Mouse (Mus musculus) cerebellum, adult 18-20 months (tissue): ENCODE data around the gene Csnk2a1.
"Not testable (repeated sequence)": the region's sequence is repeated elsewhere in the genome, so short reads cannot be mapped to it uniquely, and the experiment has no call there.

Experiments
- DNase-seq, 2 experiments: peaks; one replicate each; pipeline ENCODE4 v3.0.0; 2021

The Csnk2a1 gene

GRCm38 (mm10) chr2:152226248-152227050 is at the start of gene Csnk2a1:
Gene Csnk2a1, plus strand, starts transcription at chr2:152226839.
- DNase-seq: peak; percentile 95 to 97

DNA sequence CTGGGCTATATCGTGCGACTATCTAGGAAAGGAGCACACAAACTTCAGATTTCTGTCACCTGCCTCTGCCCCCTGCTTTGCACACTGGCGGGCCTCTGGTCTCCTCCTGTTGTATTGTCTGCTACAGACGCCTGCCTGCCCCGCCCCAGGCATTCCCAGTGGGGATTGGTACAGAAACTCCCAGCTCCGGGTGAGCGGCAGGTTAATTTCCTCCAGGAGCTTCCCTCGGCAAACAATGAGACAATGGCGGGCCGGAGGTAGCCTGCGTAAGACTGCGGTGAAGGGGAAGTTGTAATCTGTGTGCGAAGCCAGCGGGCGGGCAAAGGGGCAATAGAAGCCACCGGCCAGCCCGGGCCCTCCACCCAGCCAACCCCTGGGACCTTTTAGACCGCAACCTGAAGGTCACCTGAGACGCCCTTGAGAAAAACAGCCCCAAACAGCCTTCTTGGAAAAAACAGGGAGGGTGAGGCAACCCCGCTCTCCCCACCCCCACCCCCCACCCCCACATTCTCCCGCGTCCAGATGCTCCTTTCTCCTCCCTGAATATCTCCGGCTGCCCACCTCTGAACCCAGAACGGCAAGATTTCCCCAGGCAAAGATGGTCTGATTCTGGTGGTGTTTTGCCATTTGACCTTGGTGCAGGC is 49.4 kb upstream of the Csnk2a1 start:
- DNase-seq: no peak

- DNase-seq: no peak
Measured at GRCm38 (mm10) chr2:152177806-152178170, 48.9 kb upstream of the Csnk2a1 start.

DNA sequence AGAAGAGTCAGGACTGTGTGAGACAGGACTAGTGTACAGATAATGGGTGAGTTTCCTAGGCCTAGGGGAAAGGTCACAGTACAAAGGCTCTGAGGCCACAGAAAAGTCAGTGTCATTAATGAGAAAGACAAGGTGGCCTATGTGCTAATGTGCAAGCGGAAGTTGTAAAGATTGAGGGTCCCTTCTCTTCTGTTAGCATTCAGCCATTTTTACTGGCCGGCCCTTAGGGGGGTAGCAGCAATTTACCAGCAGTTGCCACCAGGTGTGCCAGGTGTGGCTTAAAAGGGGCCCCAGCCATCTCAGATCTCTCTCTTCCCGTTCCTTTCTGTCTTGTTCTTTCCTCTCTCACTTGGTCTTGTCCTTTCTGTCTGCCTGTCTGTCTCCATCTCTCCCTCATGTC is 48.3 kb upstream of the Csnk2a1 start:
- DNase-seq: no peak

GRCm38 (mm10) chr2:152179301-152179700 is 47.3 kb upstream of the Csnk2a1 start:
- no peak for DNase-seq

- no peak for DNase-seq
Measured at GRCm38 (mm10) chr2:152180323-152180722, 46.3 kb upstream of the Csnk2a1 start.

GRCm38 (mm10) chr2:152187132-152187531 is 39.5 kb upstream of the Csnk2a1 start:
- no peak for DNase-seq

DNA sequence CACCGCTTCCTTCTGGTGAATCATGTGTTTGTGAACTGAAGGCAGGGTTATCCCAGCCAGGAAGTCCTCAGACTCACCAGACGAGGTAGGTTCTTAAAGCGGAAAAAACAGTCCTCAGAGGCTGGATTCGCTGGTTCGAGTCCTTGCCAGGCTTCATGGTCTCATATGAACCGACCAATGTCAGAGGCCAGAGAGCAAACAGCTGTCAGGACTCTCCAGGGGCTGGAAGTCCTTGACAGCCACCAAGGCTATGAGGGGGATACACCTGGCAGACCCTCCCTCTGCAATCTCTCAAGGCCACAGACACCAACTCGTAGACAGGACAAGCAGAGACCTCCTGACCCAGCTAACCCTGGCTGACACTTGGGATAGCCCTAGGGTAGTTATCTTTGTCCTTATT is 37.4 kb upstream of the Csnk2a1 start:
- DNase-seq: no peak

GRCm38 (mm10) chr2:152189640-152190039 is 37.0 kb upstream of the Csnk2a1 start:
- no peak for DNase-seq

- DNase-seq: no peak
Measured at GRCm38 (mm10) chr2:152190161-152190560, 36.5 kb upstream of the Csnk2a1 start.

DNA sequence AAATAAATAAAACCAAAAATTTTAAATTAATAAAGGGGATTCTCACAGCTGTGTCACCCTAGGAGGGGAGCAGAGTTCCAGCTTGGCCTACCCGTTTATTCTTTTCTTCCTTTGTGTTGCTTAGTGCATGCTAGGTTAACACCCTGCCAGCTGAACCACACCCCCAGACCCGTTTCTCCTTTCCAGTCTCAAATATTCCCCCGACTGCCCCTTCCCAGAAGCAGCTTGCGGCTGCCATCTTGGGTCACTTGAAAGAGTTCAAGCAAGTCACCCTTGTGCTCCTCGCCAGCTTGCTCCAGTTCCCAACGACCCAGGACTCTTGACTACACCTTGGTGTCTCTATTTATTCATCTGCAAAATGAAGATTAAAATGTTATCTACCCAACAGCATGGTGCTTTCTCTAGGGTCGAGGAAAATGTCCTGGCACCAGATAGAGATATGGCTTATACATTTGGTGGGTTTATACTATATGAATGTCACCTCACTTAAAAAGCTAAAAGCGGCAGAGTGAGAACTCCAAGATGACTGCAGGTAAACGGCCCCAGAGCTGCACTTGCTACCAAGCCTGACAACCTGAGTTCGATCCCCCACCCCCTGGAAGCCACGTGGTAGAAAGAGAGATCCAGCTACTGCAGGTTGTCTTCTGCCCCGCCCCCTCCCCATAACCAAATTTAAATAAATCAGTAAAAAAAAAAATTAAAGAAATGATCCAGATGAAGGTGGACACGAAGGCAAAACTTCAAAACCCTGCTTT is 33.9 kb upstream of the Csnk2a1 start:
- DNase-seq: no peak

GRCm38 (mm10) chr2:152193346-152193710 is 33.3 kb upstream of the Csnk2a1 start:
- no peak for DNase-seq

- DNase-seq: no peak
Measured at GRCm38 (mm10) chr2:152194586-152194985, 32.1 kb upstream of the Csnk2a1 start.

DNA sequence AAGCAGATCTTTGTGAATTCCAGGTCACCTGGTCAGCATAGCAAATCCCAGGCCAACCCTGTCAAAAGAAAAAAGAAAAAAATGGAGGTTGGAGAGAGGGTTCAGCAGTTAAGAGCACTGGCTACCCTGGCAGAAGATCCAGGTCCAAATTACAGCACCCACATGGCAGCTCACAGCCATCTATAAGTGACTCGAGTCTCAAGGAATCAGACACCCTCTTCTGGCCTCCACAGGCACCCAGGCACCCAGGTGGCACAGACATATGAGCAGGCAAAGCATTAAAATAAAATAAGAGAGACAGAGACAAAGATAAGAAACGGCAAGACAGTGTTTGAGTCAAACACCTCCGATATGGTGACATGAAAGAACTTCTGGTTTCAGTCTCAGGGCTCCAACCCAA is 29.7 kb upstream of the Csnk2a1 start:
- no peak for DNase-seq

GRCm38 (mm10) chr2:152197301-152197712 is 29.3 kb upstream of the Csnk2a1 start:
- DNase-seq: peak; percentile 63 to 67

DNA sequence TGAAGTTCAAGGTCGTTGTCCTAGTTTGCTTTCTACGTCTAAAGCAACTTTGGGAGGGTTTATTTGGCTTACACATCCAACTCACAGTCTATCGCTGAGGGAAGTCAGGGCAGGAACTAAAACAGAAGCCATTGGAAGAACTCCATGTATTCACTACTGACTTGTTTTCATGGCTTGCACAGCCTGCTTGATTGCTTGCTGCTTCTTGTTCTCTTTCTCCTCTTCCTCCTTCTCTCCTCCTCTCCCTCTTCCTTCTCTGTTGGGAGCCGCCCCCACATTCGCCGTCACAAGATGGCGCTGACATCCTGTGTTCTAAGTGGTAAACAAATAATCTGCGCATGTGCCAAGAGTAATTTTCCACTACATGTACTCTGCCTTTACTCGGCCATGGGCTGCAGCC is 20.5 kb upstream of the Csnk2a1 start:
- not testable (repeated sequence) for DNase-seq

GRCm38 (mm10) chr2:152211871-152212270 is 14.8 kb upstream of the Csnk2a1 start:
- no peak for DNase-seq

- no peak for DNase-seq
Measured at GRCm38 (mm10) chr2:152216975-152217374, 9.7 kb upstream of the Csnk2a1 start.

DNA sequence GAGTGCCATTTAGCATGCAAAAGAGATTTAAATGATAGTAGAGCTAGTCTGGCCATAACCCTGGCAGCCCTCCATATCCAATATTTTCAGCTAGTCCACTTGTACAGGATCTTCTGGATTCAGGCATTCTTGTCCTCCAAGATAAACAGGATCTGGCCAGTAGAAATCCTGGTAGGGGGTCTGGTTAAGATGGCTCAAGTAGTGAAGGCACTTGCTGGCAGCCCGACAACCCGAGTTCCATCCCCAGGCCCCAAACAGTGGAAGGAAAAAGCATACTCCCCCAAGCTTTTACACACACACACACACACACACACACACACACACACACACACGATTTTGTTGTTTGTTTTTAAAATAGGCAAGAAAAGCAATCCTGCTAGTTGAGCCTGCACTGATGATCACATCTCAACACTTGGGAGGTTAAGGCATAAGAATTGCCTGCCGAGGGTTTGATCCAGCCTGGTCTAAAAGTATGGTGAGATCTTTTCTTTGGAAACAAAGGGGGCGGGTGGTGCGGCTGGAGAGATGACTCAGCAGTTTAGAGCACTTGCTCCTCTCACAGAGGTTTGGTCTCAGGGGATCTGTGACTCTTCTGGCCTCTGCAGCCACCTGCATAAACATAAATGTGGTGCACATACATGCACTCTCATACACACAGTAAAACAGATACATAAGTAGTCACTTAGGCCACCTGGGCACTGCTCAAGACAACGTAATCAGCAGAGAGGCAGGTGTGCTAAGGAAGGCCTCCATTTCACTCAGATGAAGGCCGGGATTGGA is 2.9 kb upstream of the Csnk2a1 start:
- no peak for DNase-seq

GRCm38 (mm10) chr2:152225536-152225935 is 1.1 kb upstream of the Csnk2a1 start:
- DNase-seq: peak in 1 of 2 experiments; percentile 13

GRCm38 (mm10) chr2:152227051-152227481 is 427 bp downstream of the Csnk2a1 start:
- DNase-seq: peak in 1 of 2 experiments; percentile 62

- no peak for DNase-seq
Measured at GRCm38 (mm10) chr2:152230046-152230445, 3.4 kb downstream of the Csnk2a1 start.

- DNase-seq: no peak
Measured at GRCm38 (mm10) chr2:152237926-152238325, 11.3 kb downstream of the Csnk2a1 start.
